Mouse (Mus musculus): ENCODE results near the gene Cela2a.

The Cela2a gene

DNA sequence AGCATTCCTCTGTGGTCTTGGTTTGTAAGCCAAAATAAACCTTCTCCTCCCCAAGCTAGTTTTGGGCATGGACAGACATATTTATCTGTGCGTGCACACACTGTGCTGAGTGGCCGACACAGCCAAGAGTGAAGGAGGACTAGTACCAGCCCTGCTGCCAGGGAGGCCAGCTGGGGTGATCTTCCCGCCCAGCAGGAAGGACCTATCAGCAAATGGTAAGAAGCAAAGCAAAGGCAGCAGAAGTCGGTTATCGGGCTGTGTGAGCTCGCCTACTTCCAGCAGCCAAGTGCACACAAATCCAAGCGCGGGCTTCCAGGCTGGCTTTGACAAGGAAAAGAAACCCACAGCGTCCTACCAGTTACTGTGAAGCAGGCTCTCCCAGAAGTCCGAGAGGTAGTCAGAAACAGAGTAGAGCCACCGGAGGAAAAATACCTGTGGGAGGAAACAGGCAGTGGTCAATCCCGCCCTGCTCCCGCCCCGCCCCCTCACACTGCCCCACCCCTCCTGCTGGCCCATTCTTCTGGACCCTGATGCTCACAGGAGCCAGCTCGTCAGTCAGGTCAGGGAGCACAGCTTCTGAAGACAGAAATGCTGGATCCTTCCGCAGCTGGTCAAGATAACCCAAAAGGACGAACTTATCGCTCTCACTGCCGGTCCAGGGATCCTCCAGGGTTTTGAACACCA lies 58.5 kb downstream of the Cela2a start:
- DNase-seq (ENCODE audit: low read depth, low spot score) = peak; percentile 62

DNA sequence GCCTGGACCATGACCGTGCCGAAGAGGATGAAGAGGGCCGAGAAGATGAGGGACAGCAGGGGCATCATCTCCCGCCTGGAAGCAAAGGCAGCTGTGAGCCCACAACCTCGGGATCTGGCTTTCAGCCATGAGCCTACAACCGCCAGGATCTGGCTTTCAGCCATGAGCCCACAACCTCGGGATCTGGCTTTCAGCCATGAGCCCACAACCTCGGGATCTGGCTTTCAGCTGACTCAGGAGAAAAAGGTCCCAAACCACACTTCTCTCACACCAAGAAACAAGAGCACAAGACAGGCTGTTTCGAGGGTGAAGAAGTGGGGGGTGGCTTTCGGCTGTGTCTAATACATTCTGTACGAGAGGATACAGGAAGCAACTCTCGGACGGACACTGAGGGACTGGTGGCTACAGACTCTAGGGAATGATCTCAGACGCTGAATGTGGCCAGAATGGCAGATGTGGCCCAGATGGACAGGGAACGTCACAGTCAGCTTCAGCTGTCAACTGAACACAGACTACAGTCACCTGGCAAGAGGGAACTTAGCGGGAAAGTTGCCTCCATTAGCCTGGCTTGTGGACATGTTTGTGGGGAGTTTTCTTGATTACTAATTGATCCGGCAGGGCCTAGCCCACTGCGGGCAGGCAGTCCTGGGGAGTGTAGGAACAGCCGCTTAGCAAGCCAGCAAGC lies 59.1 kb downstream of the Cela2a start:
- no peak for DNase-seq (ENCODE audit: low read depth, low spot score)

DNA sequence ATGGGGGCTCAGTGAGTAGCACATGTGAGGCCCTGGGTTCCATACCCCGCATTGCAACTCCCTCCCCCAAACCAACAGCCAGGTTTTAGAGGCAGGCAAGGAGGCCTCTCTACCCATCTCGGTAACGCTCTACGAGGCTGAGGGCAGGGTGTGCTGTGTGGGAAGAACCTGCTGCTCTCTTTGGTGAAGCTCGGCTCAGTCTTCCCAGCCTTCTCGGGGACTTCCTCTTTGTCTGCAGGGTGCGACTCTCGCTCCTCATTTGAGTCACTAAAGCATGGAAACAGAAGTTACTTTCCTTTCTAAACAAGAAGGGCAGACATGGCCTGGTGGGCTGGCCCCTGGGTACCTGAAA lies 59.7 kb downstream of the Cela2a start:
- no peak for DNase-seq (ENCODE audit: low read depth, low spot score)

DNA sequence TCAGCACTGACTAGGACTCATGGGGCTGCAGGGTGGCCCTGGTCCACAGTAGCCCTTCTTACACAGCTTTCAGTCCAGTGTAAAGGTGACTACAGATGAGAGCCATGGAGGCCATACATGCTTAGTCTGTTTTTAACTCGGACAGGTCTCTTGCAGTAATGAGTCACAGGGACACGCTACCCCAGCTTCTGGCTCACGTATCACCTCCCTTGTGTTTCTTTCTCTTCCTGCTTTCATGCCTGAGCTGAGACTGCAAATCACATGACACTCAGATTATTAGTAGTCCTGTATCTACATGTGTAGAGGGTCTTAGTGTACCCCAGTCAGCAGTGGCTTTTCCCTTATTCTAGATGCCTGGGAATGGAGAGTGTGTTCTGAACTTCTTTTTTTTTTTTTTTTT lies 61.0 kb downstream of the Cela2a start:
- DNase-seq (ENCODE audit: low read depth, low spot score) = no peak
